Mouse (Mus musculus) heart, postnatal 4 days (tissue): ENCODE data around the gene Gnb1. TPM values are rescaled to one million over a fixed set of nuclear protein-coding genes. Genes with fewer than 3 reads are reported as not detected.
"Not testable (repeated sequence)": the region's sequence is repeated elsewhere in the genome, so short reads cannot be mapped to it uniquely, and the experiment has no call there.

ENCODE experiments used
- DNase-seq: peaks from one replicate; pipeline ENCODE4 v3.0.0; 2021
- total RNA-seq, 2 experiments: library from RNA; stranded (reverse); gene quantifications; 2 replicates each; pipeline ENCODE4 v1.2.3; 2021

The Gnb1 gene
- total RNA-seq, 2 experiments from 2014 or later: 386 to 391 TPM

- no peak for DNase-seq
These were observed 61.9 kb downstream of the Gnb1 start for GRCm38 (mm10) chr4:155552917-155553532.

- DNase-seq: no peak
These were observed 63.7 kb downstream of the Gnb1 start for GRCm38 (mm10) chr4:155554880-155555279.

GRCm38 (mm10) chr4:155555464-155555863, 64.3 kb downstream of the Gnb1 start:
- DNase-seq: no peak

- DNase-seq: no peak
These were observed 68.3 kb downstream of the Gnb1 start for GRCm38 (mm10) chr4:155559454-155559853.

GRCm38 (mm10) chr4:155560932-155561331, 69.8 kb downstream of the Gnb1 start:
- peak; percentile 49 for DNase-seq

GRCm38 (mm10) chr4:155561661-155562442, 70.7 kb downstream of the Gnb1 start, which contains the start of gene Nadk:
TSS of gene Nadk (plus strand) at chr4:155562378.
- DNase-seq: peak; percentile 32

- peak; percentile 91 for DNase-seq
These were observed 71.7 kb downstream of the Gnb1 start for GRCm38 (mm10) chr4:155562725-155563399.

- peak; percentile 98 for DNase-seq
These were observed 72.5 kb downstream of the Gnb1 start for GRCm38 (mm10) chr4:155563400-155564231.

GRCm38 (mm10) chr4:155564315-155565069, 73.3 kb downstream of the Gnb1 start:
- DNase-seq: peak; percentile 43

- DNase-seq: no peak
These were observed 75.4 kb downstream of the Gnb1 start for GRCm38 (mm10) chr4:155566555-155566954.

GRCm38 (mm10) chr4:155568170-155568569, 77.0 kb downstream of the Gnb1 start:
- DNase-seq: peak; percentile 31

GRCm38 (mm10) chr4:155568632-155569370, 77.6 kb downstream of the Gnb1 start:
- DNase-seq: no peak

- no peak for DNase-seq
These were observed 78.7 kb downstream of the Gnb1 start for GRCm38 (mm10) chr4:155569818-155570217.

GRCm38 (mm10) chr4:155570315-155570714, 79.2 kb downstream of the Gnb1 start:
- not testable (repeated sequence) for DNase-seq

GRCm38 (mm10) chr4:155571442-155571841, 80.3 kb downstream of the Gnb1 start:
- no peak for DNase-seq

GRCm38 (mm10) chr4:155573155-155573554, 82.0 kb downstream of the Gnb1 start:
- no peak for DNase-seq

- no peak for DNase-seq
These were observed 82.7 kb downstream of the Gnb1 start for GRCm38 (mm10) chr4:155573876-155574275.

- no peak for DNase-seq
These were observed 83.8 kb downstream of the Gnb1 start for GRCm38 (mm10) chr4:155574931-155575330.

- DNase-seq: no peak
These were observed 84.4 kb downstream of the Gnb1 start for GRCm38 (mm10) chr4:155575521-155575920.

GRCm38 (mm10) chr4:155577132-155577531, 86.0 kb downstream of the Gnb1 start:
- no peak for DNase-seq

GRCm38 (mm10) chr4:155577741-155578140, 86.6 kb downstream of the Gnb1 start:
- no peak for DNase-seq
